Mouse (Mus musculus) kidney, adult 2 months (tissue): ENCODE data around the gene Vasn.

Experiments used
- CTCF ChIP-seq: fragments of 200-500 bp; conservative IDR thresholded peaks from 2 replicates; pipeline ENCODE4 v1.5.1; 2011; ENCODE audit warnings: low read depth, mild to moderate bottlenecking, control low read depth, low read length, moderate library complexity, mixed read lengths; ENCODE audit not compliant: insufficient read depth, insufficient read length
- POLR2A ChIP-seq: fragments of 200-500 bp; IDR thresholded peaks from one replicate; pipeline ENCODE4 v1.6.1; 2011; ENCODE audit warnings: low read depth, low read length, control low read depth

DNA sequence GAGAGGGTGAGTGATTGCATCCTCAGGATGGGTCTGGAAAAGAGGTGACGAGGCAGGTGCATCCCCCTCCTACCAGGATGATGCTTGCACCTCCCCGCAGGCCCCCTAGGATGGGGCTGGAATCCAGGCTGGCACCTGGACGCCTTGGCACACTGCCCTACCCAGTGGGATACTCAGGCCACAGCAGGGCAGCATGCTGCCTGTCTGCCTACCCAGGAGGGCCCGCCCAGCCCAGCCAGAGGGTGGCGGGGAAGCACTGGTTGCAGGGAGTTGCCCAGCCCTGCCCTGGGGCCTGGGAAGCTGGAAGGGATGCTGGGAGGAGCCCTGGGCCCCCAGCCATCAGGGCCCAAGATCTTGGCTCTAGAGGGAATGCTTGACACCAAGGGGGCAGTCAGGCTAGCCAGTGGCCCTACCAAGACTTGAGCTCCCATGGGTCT is 44.2 kb upstream of the Vasn start:
- TF ChIP-seq POLR2A (no peak), CTCF (no peak)
